Mouse (Mus musculus) embryo, embryonic 11.5 days (tissue): ENCODE measurements around the gene Fam151a.
"Not testable (repeated sequence)": the region's sequence is repeated elsewhere in the genome, so short reads cannot be mapped to it uniquely, and the experiment has no call there.

Experiments used
- DNase-seq: peaks from one replicate; pipeline ENCODE4 v3.0.0-alpha.2; 2012; ENCODE audit warnings: low read depth, low spot score

Fam151a gene

GRCm38 (mm10) chr4:106776998-106777397 lies 43.3 kb downstream of the Fam151a start:
- DNase-seq: peak; percentile 50

- DNase-seq: peak; percentile 67
These were observed 44.6 kb downstream of the Fam151a start for GRCm38 (mm10) chr4:106778116-106778788.

GRCm38 (mm10) chr4:106780045-106780444 lies 46.4 kb downstream of the Fam151a start:
- DNase-seq: peak; percentile 38

- DNase-seq: no peak
These were observed 49.4 kb downstream of the Fam151a start for GRCm38 (mm10) chr4:106783137-106783536.

- no peak for DNase-seq
These were observed 51.1 kb downstream of the Fam151a start for GRCm38 (mm10) chr4:106784806-106785205.

- DNase-seq: no peak
These were observed 51.7 kb downstream of the Fam151a start for GRCm38 (mm10) chr4:106785345-106785744.

GRCm38 (mm10) chr4:106785753-106786540 lies 52.3 kb downstream of the Fam151a start:
- peak; percentile 66 for DNase-seq

- no peak for DNase-seq
These were observed 54.1 kb downstream of the Fam151a start for GRCm38 (mm10) chr4:106787830-106788229.

GRCm38 (mm10) chr4:106788627-106789026 lies 54.9 kb downstream of the Fam151a start:
- no peak for DNase-seq

GRCm38 (mm10) chr4:106789705-106790104 lies 56.0 kb downstream of the Fam151a start:
- no peak for DNase-seq

GRCm38 (mm10) chr4:106790218-106790617 lies 56.5 kb downstream of the Fam151a start:
- not testable (repeated sequence) for DNase-seq

- no peak for DNase-seq
These were observed 57.2 kb downstream of the Fam151a start for GRCm38 (mm10) chr4:106790938-106791337.

GRCm38 (mm10) chr4:106792276-106792675 lies 58.6 kb downstream of the Fam151a start:
- DNase-seq: no peak

GRCm38 (mm10) chr4:106793826-106794225 lies 60.1 kb downstream of the Fam151a start:
- not testable (repeated sequence) for DNase-seq

GRCm38 (mm10) chr4:106794247-106794646 lies 60.6 kb downstream of the Fam151a start:
- DNase-seq: no peak

GRCm38 (mm10) chr4:106795289-106795688 lies 61.6 kb downstream of the Fam151a start:
- no peak for DNase-seq
